Mouse (Mus musculus) hindbrain, embryonic 10.5 days (tissue): ENCODE measurements around the gene Col19a1. TPM values are rescaled to one million over a fixed set of nuclear protein-coding genes. Genes with fewer than 3 reads are reported as not detected.

ENCODE experiments used
- DNase-seq: peaks from one replicate; pipeline ENCODE4 v3.0.0-alpha.2; 2017; ENCODE audit warnings: low spot score
- H3K27ac ChIP-seq: fragments of 300-500 bp; sonication (generic); 2 replicates; pipeline ENCODE4 v1.5.1; 2016; ENCODE audit warnings: mild to moderate bottlenecking, moderate library complexity
- H3K27me3 ChIP-seq: fragments of 300-500 bp; sonication (generic); 2 replicates; pipeline ENCODE4 v1.6.1; 2016; ENCODE audit warnings: mild to moderate bottlenecking; ENCODE audit not compliant: poor library complexity, insufficient read depth, severe bottlenecking
- H3K36me3 ChIP-seq: fragments of 300-500 bp; sonication (generic); 2 replicates; pipeline ENCODE4 v1.6.1; 2016; ENCODE audit warnings: mild to moderate bottlenecking, moderate library complexity
- H3K4me1 ChIP-seq: fragments of 300-500 bp; sonication (generic); replicated peaks from 2 replicates; pipeline ENCODE4 v1.6.1; 2016; ENCODE audit warnings: mild to moderate bottlenecking
- H3K4me3 ChIP-seq: fragments of 300-500 bp; sonication (generic); 2 replicates; pipeline ENCODE4 v1.5.1; 2016; ENCODE audit warnings: mild to moderate bottlenecking, moderate library complexity
- H3K9me3 ChIP-seq: fragments of 300-500 bp; sonication (generic); 2 replicates; pipeline ENCODE4 v1.6.1; 2016; ENCODE audit warnings: mild to moderate bottlenecking, moderate library complexity
- WGBS: fragments of 180-500 bp; shearing (Covaris S2); methylation state at CpG from one replicate; pipeline ENCODE4 v1.1.7; 2016; 5-methylcytosine and 5-hydroxymethylcytosine counted together
- polyA plus RNA-seq: library from polyadenylated mRNA; unstranded; fragments of >200 nt; fragmentation: Nextera tagmentation; extraction: Ambion mirVana; gene quantifications from 2 replicates; pipeline ENCODE4 v1.2.1, GENCODE M21; 2016

Gene Col19a1
- polyA plus RNA-seq, 1 experiment from 2014 or later = 0.24 TPM

DNA sequence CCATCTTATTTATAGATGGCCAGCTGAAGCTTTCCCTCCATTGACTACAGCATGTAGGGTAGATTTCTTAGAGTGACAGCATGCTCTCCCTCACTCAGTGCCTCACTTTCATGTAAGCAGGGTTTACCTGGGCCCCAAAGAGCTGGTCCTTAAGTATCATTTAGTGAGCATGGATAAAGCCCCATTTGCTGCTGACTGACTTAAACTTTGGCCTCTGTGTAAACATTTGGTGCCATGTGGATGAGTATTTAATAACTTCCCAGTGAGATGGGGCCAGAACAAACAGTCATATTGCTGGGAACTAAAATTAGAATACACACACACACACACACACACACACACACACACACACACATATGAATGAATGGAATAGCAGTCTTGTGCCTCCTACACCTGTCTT is 149.8 kb downstream of the Col19a1 start:
- Histone ChIP-seq H3K4me3 (no peak overlapping the region), H3K27ac (no peak overlapping the region), H3K4me1 (no peaks in the 10 kb centered on the region), H3K9me3 (no peaks in the 10 kb centered on the region), H3K27me3 (no peaks in the 10 kb centered on the region), H3K36me3 (no peaks in the 10 kb centered on the region)
- no peak for DNase-seq

DNA sequence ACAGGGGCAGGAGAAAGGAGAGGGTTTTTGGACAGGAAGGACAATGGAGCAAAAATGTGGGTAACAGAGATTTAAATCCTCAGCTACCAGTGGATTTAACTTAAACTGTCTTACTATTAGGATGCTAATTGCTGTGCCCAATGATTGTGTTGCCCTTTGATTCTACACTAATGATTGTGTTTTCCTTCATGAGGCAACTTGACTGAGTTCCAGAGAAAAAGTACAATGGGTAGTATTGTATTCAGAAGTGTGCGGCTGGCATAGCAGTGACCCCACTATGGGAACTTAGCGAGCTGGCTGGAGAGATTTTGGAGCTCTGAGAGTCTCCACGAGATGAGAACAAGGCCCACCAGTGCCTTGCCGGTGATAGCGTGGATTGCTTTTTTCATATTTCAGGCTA is 159.0 kb downstream of the Col19a1 start:
- H3K36me3 ChIP-seq = no peaks in the 10 kb centered on the region
- H3K9me3 ChIP-seq = no peaks in the 10 kb centered on the region
- no peaks in the 10 kb centered on the region for H3K4me1 ChIP-seq
- no peaks in the 10 kb centered on the region for H3K27me3 ChIP-seq
- no peak overlapping the region for H3K27ac ChIP-seq
- DNase-seq = no peak
- H3K4me3 ChIP-seq = no peak overlapping the region
- WGBS = 83% methylated on average over 5 of the region's 5 CpGs

DNA sequence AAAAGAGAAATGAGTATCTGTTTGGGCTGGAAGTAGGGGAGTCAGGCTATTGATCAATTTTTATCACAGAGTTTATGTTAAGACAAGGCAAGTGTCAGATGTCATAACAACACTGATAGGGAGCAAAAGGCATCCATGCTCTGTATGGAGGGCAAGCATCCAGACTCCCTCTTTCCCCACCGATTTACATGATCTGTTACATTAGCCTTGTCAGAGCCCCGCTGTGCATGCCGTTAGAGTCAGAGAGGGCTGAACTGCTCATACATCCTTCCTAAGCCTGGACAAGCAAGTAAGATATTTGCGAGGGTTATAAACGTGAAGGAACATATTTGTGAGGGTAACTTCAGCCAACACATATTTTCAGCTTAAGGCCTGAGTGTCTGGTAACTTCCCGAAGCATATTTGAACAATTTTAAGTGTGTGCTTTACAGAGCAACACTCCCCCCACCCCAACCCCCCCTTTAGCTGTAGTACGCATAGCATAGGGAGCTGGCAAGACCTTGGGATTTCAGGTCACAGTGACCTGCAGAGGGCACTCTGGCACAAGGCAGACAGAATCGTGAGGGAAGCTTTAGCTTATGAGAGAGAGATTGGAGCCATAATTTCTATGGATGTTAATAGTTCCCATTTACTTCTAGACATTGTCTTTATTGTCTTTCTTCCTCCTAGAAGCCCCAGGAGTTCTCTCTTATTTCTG is 209.0 kb downstream of the Col19a1 start:
- H3K4me1 ChIP-seq = no peaks in the 10 kb centered on the region
- H3K27ac ChIP-seq = no peak overlapping the region
- WGBS = 52% methylated on average over 8 of the region's 8 CpGs
- H3K4me3 ChIP-seq = no peak overlapping the region
- no peaks in the 10 kb centered on the region for H3K9me3 ChIP-seq
- H3K36me3 ChIP-seq = no peaks in the 10 kb centered on the region
- peak; percentile 11 for DNase-seq
- H3K27me3 ChIP-seq = no peaks in the 10 kb centered on the region

DNA sequence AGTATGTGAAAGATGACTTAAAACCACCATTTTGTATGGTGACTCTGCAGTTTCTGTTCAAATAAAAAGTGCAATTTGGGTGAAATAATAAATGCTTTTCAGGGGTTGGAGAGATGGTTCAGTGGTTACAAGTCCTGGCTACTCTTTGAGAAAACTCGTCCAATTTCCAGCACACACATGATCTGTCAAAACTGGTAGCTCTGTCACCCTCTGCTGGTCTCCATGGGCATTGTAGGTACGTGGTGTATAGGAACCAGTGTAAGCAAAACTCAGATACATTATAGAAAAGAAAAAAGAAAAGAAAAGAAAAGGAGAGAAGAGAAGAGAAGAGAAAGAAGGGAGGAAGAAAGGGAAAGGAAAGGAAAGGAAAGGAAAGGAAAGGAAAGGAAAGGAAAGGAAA is 212.4 kb downstream of the Col19a1 start:
- Histone ChIP-seq H3K27ac (no peak overlapping the region), H3K36me3 (no peaks in the 10 kb centered on the region), H3K4me1 (no peaks in the 10 kb centered on the region), H3K9me3 (no peaks in the 10 kb centered on the region), H3K4me3 (no peak overlapping the region), H3K27me3 (no peaks in the 10 kb centered on the region)
- 17% methylated on average over 2 of the region's 2 CpGs for WGBS
- peak; percentile 36 for DNase-seq

DNA sequence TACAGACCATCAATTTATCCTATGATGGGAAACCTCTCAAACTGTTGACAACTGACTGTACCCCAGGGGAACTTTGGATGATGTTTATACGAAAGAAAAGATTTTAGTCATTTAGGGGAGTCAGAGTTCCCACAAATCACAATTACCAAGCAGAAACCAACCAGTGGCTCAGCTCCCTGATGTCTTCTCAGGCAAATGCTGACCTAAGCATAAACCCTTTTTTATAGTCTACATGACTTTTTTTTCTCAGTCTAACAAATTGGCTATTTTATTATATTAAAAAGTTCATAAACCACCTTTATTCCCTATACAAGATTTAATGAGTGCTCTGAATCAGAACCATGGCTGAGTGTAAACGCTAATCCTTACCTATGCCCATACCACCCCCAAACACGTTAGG is 213.6 kb downstream of the Col19a1 start:
- no peaks in the 10 kb centered on the region for H3K36me3 ChIP-seq
- no peaks in the 10 kb centered on the region for H3K4me1 ChIP-seq
- 83% methylated on average over 3 of the region's 3 CpGs for WGBS
- H3K9me3 ChIP-seq = no peaks in the 10 kb centered on the region
- H3K27ac ChIP-seq = no peak overlapping the region
- no peak for DNase-seq
- no peak overlapping the region for H3K4me3 ChIP-seq
- H3K27me3 ChIP-seq = no peaks in the 10 kb centered on the region

DNA sequence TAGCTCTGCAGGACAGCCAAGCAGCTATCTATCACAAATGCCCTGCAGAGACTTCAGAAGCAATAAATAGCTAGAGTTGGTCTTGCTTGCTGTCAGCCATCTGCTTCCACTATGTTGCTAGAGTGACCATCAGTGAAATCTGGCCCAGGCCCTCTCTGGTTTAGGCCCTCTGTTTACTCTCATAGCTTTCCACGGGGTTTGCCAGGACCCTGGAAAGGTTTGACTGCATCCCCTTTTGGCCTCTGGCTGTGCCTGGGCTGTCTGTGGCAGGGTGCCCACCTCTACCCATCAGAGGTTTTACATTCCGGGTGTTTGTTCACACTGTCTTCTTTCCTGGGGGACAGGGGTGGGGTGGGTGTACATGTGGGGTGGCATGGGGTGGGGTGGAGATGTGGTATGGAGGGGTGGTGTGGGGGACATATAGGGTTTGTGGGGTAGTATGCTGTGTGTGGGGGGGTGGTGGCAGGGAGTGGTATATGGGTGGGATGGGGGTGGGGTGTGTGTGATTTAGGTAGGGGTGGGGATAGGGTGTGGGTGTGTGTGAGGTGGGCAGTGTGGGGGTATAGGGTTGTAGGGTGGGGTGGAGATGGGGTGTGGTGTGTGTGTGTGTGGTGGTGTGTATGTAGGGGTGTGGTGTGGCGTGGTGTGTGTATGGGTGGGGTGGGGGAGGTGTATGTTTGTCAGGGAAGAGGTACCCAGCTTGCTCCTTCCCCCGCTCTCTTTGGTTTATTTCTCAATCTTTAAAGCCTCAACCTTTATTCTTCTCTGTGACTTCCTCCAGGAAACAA is 214.6 kb downstream of the Col19a1 start:
- Histone ChIP-seq H3K4me1 (no peaks in the 10 kb centered on the region), H3K27me3 (no peaks in the 10 kb centered on the region), H3K4me3 (no peak overlapping the region), H3K27ac (no peak overlapping the region), H3K9me3 (no peaks in the 10 kb centered on the region), H3K36me3 (no peaks in the 10 kb centered on the region)
- WGBS = 83% methylated on average over 4 of the region's 4 CpGs
- DNase-seq = no peak

DNA sequence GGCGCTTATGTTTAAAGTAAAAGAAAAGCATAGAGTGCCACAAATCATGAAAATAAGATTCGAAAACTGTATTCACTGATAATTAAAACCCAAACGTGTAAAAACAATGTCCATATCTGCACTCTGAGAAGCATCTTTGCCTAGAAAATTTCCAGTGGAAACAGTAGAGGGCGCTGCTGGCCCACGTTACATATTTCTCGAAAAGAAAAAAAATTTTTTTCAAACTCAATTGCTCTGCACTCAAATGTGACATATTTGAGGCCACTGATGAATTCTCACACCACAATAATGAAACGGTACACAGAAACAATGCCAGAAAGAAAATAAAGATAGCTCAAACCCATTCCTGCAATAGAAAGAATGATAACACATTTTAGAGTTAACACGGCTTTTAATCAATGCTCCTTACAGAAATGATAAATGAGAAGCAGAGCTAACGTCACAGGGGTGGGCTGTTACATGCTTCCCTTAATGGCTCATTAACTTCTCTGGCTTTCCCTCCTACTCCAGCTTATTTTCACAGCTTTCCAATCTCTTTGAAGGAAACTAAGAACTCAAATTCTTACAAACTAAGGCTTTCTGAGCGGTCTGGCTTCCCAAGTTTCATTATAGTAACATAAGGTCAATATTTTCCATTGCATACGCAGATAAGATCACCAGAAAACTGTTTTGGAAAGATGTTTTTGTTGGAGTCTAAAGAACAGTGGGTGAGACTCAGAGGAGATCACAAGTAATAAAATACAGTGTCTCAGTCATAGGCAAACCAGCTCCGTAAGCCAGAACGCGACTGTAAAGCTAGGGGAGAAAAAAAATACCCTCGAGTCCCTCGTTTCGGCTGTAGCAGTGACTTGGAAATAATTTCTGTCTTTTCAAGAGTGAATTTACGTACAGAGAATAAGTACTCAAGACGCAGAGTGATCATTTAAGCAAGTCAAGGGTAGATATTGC is 219.4 kb downstream of the Col19a1 start:
- no peaks in the 10 kb centered on the region for H3K27me3 ChIP-seq
- H3K4me3 ChIP-seq = no peak overlapping the region
- H3K36me3 ChIP-seq = no peaks in the 10 kb centered on the region
- 59% methylated on average over 19 of the region's 19 CpGs for WGBS
- no peaks in the 10 kb centered on the region for H3K4me1 ChIP-seq
- no peak overlapping the region for H3K27ac ChIP-seq
- peak; percentile 10 for DNase-seq
- H3K9me3 ChIP-seq = no peaks in the 10 kb centered on the region

DNA sequence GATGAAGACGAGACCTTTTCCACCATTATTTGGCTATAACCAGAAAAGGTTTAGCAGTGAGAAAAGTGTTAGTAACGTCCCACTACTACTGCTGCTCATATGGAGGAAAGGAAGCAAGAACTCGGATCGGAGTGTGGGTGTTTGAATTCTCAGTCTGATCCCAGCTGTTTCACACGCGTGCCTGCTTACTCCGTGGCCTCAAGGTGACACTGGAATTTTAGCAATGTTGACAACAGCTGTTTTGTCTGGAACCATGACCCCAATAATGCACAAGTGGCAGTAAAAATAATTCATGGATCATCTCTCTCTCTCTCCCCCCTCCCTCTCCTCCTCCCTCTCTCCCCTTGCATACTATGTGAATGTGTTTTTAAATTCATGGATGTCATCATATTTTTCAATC is 222.5 kb downstream of the Col19a1 start:
- Histone ChIP-seq H3K9me3 (no peaks in the 10 kb centered on the region), H3K27ac (no peak overlapping the region), H3K36me3 (no peaks in the 10 kb centered on the region), H3K27me3 (no peaks in the 10 kb centered on the region), H3K4me3 (no peak overlapping the region), H3K4me1 (no peaks in the 10 kb centered on the region)
- no peak for DNase-seq
- WGBS = 87% methylated on average over 7 of the region's 7 CpGs

DNA sequence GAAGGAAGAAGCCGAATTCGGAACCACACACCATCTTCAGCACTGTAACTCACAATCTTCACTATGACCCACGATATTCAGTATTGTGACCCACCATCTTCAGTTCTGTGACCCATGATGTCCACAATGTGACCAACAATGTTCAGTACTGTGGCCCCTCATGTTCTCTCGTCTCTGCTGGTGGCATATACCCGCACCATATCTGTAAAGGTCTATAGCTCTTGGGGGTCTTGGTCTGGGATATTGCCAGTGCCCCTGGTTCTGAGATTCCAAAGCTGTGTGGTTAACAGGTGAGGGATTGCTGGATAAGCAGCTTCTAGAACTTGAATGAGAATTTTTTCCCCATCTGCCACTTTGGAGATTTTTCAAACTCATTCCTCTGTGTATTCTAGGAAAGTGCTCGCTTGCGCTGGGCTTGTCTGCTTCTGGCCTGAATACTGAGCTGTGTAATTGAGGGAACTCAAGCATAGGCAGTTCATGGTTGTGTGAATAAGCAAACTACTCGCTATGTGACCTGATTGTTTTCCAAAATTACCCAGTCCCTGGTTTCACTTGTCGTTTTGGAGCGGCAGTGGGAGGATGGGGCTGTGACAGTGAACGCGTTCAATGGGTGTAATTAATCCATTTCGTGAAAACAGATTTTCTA is 225.2 kb downstream of the Col19a1 start:
- H3K27me3 ChIP-seq = no peaks in the 10 kb centered on the region
- DNase-seq = no peak
- H3K4me1 ChIP-seq = no peaks in the 10 kb centered on the region
- 89% methylated on average over 13 of the region's 13 CpGs for WGBS
- no peaks in the 10 kb centered on the region for H3K36me3 ChIP-seq
- no peak overlapping the region for H3K27ac ChIP-seq
- no peaks in the 10 kb centered on the region for H3K9me3 ChIP-seq
- no peak overlapping the region for H3K4me3 ChIP-seq

DNA sequence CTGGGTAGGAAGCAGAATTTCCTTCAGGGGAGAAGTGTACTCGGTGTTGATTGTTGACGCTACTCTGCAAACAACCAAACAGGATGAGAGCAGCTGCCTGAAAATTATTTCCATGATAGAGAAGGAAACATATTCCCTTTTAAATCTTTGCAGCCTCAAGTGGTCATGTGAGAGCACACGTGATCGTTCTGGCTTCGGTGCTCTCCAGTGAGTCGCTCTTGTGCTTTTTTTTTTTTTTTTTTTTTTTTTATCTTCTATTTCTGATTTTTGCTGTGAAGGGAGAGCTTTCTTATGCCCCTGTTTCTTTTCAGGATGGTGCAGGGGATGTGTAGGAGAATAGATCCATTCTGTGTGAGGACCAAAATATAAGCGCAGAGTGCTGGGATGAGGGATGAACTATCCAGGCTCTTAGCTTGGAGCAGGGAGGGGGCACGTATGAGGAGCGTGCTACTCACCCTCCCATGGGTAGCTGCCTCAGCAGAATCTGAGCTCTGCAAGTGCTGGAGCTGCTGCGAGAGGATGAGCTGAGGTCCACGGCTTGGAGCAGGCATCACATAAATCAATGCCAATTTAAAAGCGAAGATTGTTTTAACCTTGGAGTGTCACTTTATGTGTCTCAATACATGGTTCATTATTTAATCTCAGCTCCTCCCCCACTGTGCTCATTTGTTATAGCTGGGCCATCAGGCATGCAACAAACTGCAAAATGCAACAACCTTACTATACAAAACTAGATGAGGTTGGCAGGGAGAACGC is 237.6 kb downstream of the Col19a1 start:
- Histone ChIP-seq H3K36me3 (no peaks in the 10 kb centered on the region), H3K4me1 (no peaks in the 10 kb centered on the region), H3K27ac (no peak overlapping the region), H3K4me3 (no peak overlapping the region), H3K9me3 (no peaks in the 10 kb centered on the region), H3K27me3 (no peaks in the 10 kb centered on the region)
- WGBS = 83% methylated on average over 13 of the region's 13 CpGs
- DNase-seq = no peak

DNA sequence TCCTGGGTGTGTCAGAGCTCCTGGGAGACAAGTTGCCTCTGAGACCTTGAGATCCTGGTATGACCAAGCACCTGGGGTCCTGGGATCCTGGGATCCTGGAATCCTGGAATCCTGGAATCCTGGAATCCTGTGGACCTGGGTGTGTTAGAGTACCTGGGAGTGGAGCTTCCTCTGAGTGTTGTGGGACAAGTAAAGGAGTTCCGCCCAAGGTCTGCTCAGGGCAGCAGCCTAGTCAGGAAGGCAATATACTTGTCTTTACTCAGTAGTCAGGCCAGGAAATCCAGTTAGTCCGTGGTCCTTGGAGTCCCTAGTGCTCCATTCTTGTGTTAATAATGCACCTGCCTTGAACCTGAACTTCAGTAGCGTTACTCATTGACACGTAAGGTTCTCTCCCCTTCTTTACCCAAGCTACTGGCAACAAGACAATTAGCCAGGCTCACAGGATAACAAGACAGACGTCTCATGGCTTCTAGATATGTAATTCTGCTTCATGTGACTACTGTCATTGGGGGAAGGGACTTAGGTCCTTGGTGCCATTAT is 239.6 kb downstream of the Col19a1 start:
- Histone ChIP-seq H3K4me3 (no peak overlapping the region), H3K4me1 (no peaks in the 10 kb centered on the region), H3K27me3 (no peaks in the 10 kb centered on the region), H3K27ac (no peak overlapping the region), H3K9me3 (no peaks in the 10 kb centered on the region), H3K36me3 (no peaks in the 10 kb centered on the region)
- DNase-seq = no peak
- 78% methylated on average over 5 of the region's 5 CpGs for WGBS
